Mouse (Mus musculus) C2C12 (cell line): Measurements from ENCODE around the gene Ssr3.

Experiments
- CTCF ChIP-seq: IDR thresholded peaks from one replicate; pipeline ENCODE4 v1.5.1; 2011; ENCODE audit not compliant: control insufficient read depth, insufficient read depth, insufficient read length
- MYOD1 ChIP-seq: IDR thresholded peaks from one replicate; pipeline ENCODE4 v1.6.1; 2011; ENCODE audit warnings: low read depth; ENCODE audit not compliant: control insufficient read depth, insufficient read length
- USF1 ChIP-seq: IDR thresholded peaks from one replicate; pipeline ENCODE4 v1.6.1; 2011; ENCODE audit warnings: low read depth, mild to moderate bottlenecking, control low read depth, moderate library complexity

DNA sequence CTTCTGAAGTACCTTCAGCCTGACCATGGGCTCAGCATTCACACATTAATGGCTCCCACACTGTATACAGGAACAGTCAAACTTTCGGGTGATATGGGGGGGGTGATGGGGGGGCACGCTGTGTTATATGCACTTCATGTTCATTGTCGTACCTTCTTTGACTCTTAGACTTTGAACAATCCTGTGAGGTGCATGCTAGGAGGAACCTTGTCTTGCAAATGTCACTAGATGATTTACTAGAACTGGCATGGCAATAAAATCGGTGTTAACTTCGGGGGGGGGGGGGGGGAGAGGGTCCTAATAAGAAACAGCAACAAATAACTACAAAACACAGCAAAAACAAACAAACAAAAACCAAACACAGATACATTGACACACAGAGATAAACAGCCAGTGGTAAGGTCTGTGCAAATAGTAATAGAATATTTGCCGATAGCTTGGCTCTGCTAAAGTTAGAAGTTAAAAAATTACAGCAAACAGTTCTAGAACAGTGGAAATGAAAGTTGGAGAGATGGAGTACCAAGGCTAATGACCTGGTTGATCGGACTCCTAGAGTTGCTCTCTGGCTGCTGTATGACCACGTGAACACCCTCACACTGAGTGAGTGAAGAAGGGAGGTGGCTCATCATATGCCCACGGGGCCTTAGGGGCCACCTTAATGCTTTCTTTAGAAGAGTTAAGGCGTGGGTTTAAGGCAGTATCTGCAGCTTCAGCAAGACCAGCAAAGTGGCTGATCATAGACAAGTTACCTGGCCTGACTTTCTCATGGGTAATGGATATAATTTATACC is 26.3 kb downstream of the Ssr3 start:
- no peak for TF ChIP-seq CTCF
- TF ChIP-seq MYOD1, result no peak
- no peak for TF ChIP-seq USF1
